Mouse (Mus musculus) kidney, adult 2 months (tissue): ENCODE measurements around the gene Thrap3.

Experiments
- CTCF ChIP-seq: fragments of 200-500 bp; conservative IDR thresholded peaks from 2 replicates; pipeline ENCODE4 v1.5.1; 2011; ENCODE audit warnings: low read depth, mild to moderate bottlenecking, control low read depth, low read length, moderate library complexity, mixed read lengths; ENCODE audit not compliant: insufficient read depth, insufficient read length
- POLR2A ChIP-seq: fragments of 200-500 bp; IDR thresholded peaks from one replicate; pipeline ENCODE4 v1.6.1; 2011; ENCODE audit warnings: low read depth, low read length, control low read depth

- TF ChIP-seq CTCF (no peak), POLR2A (no peak)
Measured at GRCm38 (mm10) chr4:126120052-126120451, 82.5 kb downstream of the Thrap3 start.
